Mouse (Mus musculus) heart, postnatal 25 days (tissue): ENCODE results near the gene Fam57a. TPM values are rescaled to one million over a fixed set of nuclear protein-coding genes. Genes with fewer than 3 reads are reported as not detected.
A peak's percentile ranks its signal among the peaks of the same experiment; 100 is the strongest.
"Not testable (repeated sequence)": the region's sequence is repeated elsewhere in the genome, so short reads cannot be mapped to it uniquely, and the experiment has no call there.

ENCODE experiments used
- DNase-seq: peaks from one replicate; pipeline ENCODE4 v3.0.0; 2022; ENCODE audit warnings: low spot score
- intact Hi-C: fragments of 180-260 bp; cut with DNase I; formaldehyde crosslinking; loops from one replicate; pipeline ENCODE4 v1.15.1; 2025
- total RNA-seq, 2 experiments: library from RNA; stranded (reverse); gene quantifications; 2 replicates each; pipeline ENCODE4 v1.2.3; 2021

Fam57a gene
- total RNA-seq, 2 experiments from 2014 or later, result 4.1 TPM

GRCm38 (mm10) chr11:76178726-76179494, 561 bp upstream of the Fam57a start:
- DNase-seq, result no peak
- intact Hi-C loops, result loop anchor here (2.0 kb wide), 1 partner anchor 24 kb away; no protein-coding TSS in a partner anchor

DNA sequence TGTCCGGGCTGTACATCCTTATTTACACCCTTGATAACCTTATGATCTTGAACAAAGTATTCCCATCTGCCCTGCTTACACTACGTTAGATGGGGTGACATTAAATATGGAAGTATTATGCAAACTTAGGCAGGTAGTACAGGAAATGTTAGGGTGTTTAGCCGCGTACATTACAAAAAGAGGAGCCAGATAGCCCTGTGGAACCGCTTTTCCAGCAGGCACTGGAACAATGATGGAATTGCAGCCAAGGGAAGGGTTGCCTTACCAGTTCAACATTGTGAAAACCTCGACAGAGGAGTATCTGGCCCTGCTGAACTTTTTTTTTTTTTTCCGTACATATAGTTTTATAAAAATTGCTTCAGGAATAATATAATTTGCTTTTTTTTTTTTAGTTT, 672 bp downstream of the Fam57a start:
- DNase-seq, result no peak
- intact Hi-C loops, result loop anchor here (2.0 to 5.0 kb wide), 2 partner anchors 37 to 227 kb away; partner anchors contain the start of genes Dbil5, Gemin4 and Timm22

GRCm38 (mm10) chr11:76183745-76184144, 4.3 kb downstream of the Fam57a start:
- intact Hi-C loops, result loop anchor here (5.0 kb wide), 1 partner anchor 224 kb away; the partner anchor contains the start of gene Timm22
- no peak for DNase-seq

DNA sequence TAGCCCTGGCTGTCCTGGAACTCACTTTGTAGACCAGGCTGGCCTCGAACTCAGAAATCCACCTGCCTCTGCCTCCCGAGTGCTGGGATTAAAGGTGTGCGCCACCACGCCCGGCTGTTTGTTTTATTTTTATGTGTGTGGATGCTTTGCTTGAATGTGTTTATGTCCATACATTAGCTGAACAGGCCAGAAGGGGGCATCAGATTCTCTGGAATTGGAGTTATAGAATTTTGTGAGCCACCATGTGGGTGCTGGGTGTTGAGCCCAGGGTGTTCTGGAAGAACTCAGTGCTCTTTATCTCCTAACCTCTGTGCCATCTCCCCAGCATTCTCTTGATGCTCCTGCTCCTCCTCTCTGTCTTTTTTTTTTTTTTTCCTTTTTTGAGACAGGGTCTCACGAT, 7.4 kb downstream of the Fam57a start:
- intact Hi-C loops, result no loop called here
- no peak for DNase-seq

DNA sequence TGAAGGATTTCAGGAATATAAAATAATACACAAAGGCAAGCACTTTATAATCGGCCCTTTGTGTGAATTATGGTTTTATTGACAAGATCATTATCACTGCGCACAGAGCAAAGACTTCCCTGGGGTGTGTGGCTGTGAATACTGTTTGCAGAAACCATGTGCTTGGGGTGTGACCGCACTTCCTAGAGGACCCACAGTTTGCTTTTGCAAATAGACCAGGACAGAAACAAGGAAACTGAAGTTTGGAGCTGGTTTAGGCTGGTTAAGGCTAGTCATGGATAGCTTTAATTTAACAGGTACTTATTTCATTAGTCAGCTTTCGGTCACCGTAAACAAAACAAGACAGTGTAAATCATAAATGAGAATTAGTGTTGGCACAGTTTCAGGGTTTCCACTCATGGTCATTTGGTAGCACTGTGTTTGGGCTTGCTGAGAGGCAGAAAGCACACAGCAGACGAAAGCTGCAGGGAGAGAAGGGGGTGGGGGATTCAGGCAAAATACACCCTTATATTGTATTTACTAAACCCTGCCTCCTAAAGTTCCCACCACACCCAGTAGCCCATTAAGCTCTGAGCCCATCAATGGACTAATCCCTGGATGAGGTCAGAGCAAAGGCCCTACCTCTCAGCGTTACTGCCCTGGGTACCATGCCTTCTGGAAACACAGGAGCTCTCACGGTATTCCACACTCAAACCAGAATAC, 17.0 kb downstream of the Fam57a start:
- DNase-seq, result no peak
- intact Hi-C loops, result no loop called here

DNA sequence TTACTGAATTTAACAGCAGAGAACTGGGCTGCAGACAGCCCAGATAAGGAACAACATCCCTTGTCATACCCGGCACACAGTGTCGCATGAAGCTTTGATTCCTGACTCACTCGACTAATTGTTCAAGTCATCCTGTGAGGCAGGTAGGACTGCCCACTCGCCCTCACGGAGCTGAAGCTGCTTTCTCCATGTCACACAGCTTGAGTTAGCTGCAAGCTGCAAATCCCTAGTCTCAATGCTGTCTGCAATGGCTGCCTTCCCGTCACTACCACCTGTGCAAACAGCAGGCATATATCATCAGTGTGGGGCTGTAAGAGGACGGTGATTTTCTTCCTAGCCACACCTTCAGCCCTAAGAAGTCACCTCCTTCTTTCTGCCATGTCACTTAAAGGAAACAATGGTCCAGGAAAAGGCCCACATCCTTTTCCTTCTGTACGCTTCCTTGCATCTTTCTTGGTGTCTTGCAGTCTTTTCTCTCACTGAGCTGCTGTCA, 17.6 kb downstream of the Fam57a start:
- no peak for DNase-seq
- intact Hi-C loops, result no loop called here

- intact Hi-C loops, result loop anchor here (2.0 kb wide), 2 partner anchors 15 to 23 kb away; partner anchors contain the start of genes Dbil5, Fam57a, Gemin4 and Vps53
- peak; percentile 90 for DNase-seq
These were observed 22.5 kb downstream of the Fam57a start for GRCm38 (mm10) chr11:76201761-76202674.

GRCm38 (mm10) chr11:76206793-76207192, 27.3 kb downstream of the Fam57a start:
- intact Hi-C loops, result no loop called here
- DNase-seq, result no peak

DNA sequence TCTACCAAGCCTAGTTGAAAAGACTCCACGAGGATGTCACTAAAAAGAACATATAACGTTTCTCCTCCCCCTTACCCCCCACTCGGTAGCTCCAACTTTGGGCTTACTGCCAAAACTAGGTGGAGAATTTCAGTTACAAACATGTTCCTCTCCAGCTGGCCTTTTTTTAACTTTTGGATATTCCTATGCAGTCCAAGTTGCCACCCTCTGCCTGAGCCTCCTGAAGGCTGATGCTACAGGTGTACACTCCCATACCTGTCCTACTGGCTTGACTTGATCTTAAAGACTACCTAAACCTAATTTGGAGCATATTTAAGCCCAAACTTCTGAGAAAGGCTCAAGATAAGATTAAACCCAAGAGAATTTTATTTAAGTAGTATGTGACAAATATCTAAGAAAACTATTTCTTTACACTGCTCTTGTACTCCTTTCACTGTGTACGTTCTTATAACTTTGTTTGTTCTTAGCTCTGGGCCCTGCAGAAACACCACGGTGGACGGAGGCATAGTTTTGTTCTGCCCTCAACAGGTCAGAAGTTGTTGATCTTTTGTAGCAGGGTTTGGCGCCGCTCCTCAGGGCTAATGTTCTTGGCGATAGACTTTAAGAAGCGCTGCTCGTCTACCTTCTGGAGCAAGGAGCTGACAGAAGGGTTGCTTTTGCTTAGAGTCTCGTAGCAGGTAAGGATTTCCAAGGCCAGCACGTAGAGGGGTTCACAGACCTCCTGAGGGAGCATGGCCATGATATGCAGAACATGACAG, 30.9 kb downstream of the Fam57a start:
- DNase-seq, result no peak
- intact Hi-C loops, result no loop called here

GRCm38 (mm10) chr11:76211595-76211994, 32.1 kb downstream of the Fam57a start:
- intact Hi-C loops, DNase-seq: not testable (repeated sequence)

DNA sequence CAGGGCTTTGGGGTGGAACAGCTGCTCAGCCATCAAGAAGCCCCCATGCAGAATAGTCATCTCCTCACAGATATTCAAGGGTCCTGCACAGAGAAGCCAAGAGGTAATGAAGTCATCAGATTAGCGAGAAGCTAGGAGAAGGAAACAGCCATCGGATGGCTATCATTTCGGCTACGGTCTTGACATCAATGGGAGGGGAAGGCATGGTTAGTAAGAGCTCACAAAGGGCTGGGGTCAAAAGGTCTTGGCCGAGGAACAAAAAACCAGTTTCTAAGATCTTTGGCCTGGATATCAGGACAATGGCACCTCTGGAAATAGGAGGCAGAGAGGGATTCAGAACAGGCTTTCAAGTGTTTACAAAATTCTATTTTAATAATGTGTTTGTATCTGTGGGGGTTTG, 34.4 kb downstream of the Fam57a start:
- no peak for DNase-seq
- intact Hi-C loops, result no loop called here

- no peak for DNase-seq
- intact Hi-C loops, result no loop called here
These were observed 35.5 kb downstream of the Fam57a start for GRCm38 (mm10) chr11:76215011-76215410.

DNA sequence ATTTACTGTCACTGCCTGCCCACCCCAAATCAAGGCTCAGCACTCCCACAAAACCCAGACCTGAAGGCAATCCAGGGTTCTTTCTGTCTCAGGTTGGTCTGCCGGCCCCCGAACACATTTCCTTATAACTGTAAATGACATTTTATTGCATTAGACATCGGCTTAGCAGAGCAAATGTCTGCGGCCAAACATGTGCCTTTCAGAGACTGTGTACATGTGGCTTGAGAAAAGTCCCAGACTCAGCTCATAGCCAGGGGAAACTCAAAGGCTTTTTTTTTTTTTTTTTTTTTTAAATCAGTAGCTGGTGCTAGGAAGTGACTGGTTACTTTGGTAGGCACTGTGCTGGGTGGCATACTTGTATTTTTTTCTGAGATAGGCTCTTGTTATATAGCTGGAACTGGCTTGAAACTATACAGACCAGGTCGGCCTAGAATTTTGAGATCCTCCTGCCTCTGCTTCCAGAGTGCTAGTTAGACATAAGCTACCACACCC, 36.6 kb downstream of the Fam57a start:
- DNase-seq, result no peak
- intact Hi-C loops, result loop anchor here (2.0 kb wide), 2 partner anchors 13 to 35 kb away; no protein-coding TSS in a partner anchor

DNA sequence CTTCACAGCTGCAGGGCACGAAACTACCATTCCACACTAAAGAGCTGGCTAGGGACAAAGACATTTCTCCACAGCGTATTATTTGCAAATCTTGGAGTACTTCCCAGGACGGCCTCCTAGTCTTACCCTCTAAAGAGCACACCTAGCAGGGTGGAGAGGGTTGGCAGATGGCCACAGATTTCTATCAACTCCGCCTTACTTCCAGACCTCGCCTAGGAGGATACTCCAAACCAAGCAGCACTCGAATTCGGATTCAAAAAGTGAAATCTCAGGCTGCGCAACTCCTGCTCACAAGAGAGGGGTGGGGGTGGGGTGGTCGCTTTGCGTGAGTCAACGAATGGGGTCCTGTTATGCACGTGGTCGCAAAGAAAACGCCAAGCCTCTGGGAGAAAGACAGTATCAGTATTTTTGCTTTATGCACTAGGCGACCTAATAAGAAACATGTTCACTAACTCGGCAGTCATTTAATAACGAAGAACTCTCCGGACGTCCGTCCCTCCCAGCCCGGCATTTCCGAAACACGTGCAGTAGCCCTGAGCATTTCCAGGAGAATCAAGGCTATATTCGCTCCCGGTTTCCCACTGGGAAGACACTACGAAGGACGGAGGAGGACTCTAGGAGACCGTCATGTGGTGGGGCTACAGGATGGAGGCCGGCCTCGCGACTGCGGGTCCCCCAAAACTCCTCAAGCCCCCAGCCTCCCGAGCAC, 37.4 kb downstream of the Fam57a start:
- intact Hi-C loops, result loop anchor here (2.0 kb wide), 2 partner anchors 14 to 36 kb away; no protein-coding TSS in a partner anchor
- DNase-seq, result no peak

DNA sequence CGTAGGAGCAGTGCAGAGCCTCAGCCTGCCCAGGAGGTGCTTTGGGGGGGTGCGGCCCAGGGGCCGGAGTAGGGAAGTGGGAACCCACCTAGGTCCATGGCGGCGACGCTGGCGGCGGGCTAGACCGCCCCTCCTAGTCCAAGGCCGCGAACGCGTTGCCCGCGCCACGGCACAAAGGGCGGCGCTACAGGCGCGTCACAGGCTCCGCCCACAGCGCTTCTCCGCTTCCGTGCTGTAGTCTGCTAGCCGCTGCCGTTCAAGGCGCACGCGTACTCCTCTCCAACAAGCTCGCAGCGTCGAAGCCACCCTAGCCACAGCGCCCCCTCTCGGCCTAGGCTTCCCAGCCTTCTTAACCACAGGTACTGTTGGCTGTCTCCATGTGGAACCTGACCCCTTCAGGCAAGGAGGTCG, 37.9 kb downstream of the Fam57a start, which contains the start of the genes Dbil5 and Gemin4:
TSS of gene Dbil5 (plus strand) at position 219 of the 411 bp plus-strand sequence.
TSS of gene Gemin4 (minus strand) at position 275 of the 411 bp plus-strand sequence.
- peak; percentile 91 for DNase-seq
- intact Hi-C loops, result loop anchor here (2.0 kb wide), 2 partner anchors 15 to 37 kb away; no protein-coding TSS in a partner anchor

GRCm38 (mm10) chr11:76224631-76225030, 45.2 kb downstream of the Fam57a start:
- intact Hi-C loops, result no loop called here
- no peak for DNase-seq

GRCm38 (mm10) chr11:76225051-76225450, 45.6 kb downstream of the Fam57a start:
- intact Hi-C loops, result no loop called here

GRCm38 (mm10) chr11:76236136-76236535, 56.7 kb downstream of the Fam57a start:
- intact Hi-C loops, result no loop called here
- DNase-seq, result no peak

More at GRCm38 (mm10) chr11:76225051-76225450, 45.6 kb downstream of the Fam57a start:
- DNase-seq, result no peak
